Mouse (Mus musculus): Measurements from ENCODE around the gene Zfp874a. TPM values are rescaled to one million over a fixed set of nuclear protein-coding genes. Genes with fewer than 3 reads are reported as not detected.
"Not testable (repeated sequence)": the region's sequence is repeated elsewhere in the genome, so short reads cannot be mapped to it uniquely, and the experiment has no call there.

Gene Zfp874a
- polyA plus RNA-seq, 1 experiment = 3.6 TPM

DNA sequence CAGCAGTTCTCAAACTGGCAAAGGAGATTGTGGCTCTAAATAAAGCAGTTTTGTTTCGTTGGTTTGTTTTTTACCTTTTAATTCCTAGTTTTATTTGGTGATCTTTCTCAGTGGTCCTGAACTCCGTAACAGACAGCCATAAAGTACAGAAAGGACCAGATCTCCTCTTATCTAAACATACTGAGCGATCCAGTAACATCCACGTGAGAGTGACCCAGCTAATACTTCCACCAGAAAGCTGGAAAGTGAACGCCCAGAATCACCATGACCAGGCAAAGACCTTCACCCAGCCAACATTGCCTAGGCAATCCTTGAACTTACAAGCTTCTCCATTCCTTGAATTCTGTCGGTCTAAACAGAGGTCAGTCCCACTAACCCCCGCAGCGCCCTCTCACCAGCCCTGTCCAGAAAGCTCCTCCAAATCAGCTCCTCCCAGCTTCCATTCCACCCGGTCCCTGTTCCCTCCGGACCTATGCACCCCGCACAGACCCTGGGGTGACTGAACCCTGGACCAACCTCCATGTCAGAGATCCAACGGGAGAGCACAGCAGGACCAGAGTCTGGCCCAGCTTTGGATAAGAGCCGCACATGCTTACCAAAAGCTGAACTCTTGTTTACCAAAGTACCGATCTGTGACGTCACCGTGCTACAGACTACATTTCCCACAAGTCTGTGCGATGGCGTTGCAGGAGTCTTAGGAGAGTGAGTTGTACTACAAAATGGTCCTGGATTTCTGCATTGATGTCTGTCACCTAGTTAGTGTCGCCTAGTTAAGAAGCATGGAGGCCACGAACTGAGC, 32.4 kb upstream of the Zfp874a start, which contains the start of gene Zfp874b:
Gene Zfp874b, minus strand, starts transcription at position 634 of the 799 bp plus-strand sequence.
- no peaks in the 10 kb centered on the region for H3K4me1 ChIP-seq (replicated peaks; ENCODE audit: control insufficient read depth, insufficient read depth, low read length)
- WGBS = 1% methylated on average over 20 of the region's 20 CpGs
- no peak for TF ChIP-seq CTCF (IDR thresholded peaks at IDR 0.05; ENCODE audit: borderline replicate concordance, control insufficient read depth, extremely low read depth, insufficient read depth, low read length, poor library complexity)
- no peak for TF ChIP-seq POLR2A (IDR thresholded peaks at IDR 0.05; ENCODE audit: control insufficient read depth, extremely low read depth, insufficient read depth, low read length, poor library complexity)
- 0 out of 2 replicates have a peak, but pooled peaks cover 4% of the 10 kb centered on the region for H3K36me3 ChIP-seq (ENCODE audit: control insufficient read depth, insufficient read depth, low read length)
- H3K27me3 ChIP-seq (ENCODE audit: control insufficient read depth, insufficient read depth, low read length) = no peaks in the 10 kb centered on the region
- H3K4me3 ChIP-seq (ENCODE audit: control insufficient read depth, insufficient read depth, low read length) = peak within 1 kb of the TSS; percentile 92
- peak; percentile 88 for DNase-seq
- peak within 1 kb of the TSS; percentile 30; the same call in 1 of the 2 replicates for H3K27ac ChIP-seq (ENCODE audit: control insufficient read depth, insufficient read depth, low read length)

DNA sequence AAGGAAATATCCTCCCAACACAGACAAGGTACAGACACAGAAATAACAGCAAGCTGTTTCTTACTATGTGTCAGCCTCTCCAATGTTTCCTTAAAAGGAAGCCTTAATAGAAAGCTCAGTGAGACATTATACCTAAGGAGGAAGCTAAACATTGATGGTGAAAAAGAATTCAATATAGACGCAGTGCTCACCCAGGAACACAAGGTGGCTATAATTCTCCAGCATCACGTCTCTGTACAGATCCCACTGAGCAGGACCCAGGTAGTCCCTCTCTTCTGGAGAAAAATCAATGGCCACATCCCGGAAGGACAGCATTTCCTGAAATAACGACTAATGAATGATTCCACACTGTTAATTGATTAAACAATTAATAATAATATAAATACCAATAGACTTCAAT, 30.1 kb upstream of the Zfp874a start:
- H3K36me3 ChIP-seq (ENCODE audit: control insufficient read depth, insufficient read depth, low read length) = 0 out of 2 replicates have a peak, but pooled peaks cover 4% of the 10 kb centered on the region
- TF ChIP-seq CTCF (IDR thresholded peaks at IDR 0.05; ENCODE audit: borderline replicate concordance, control insufficient read depth, extremely low read depth, insufficient read depth, low read length, poor library complexity) (no peak), POLR2A (IDR thresholded peaks at IDR 0.05; ENCODE audit: control insufficient read depth, extremely low read depth, insufficient read depth, low read length, poor library complexity) (no peak)
- 76% methylated on average over 4 of the region's 4 CpGs for WGBS
- no peaks in the 10 kb centered on the region for H3K4me1 ChIP-seq (replicated peaks; ENCODE audit: control insufficient read depth, insufficient read depth, low read length)
- H3K27ac ChIP-seq (ENCODE audit: control insufficient read depth, insufficient read depth, low read length) = no peak overlapping the region
- no peak overlapping the region for H3K4me3 ChIP-seq (ENCODE audit: control insufficient read depth, insufficient read depth, low read length)
- no peak for DNase-seq
- H3K27me3 ChIP-seq (ENCODE audit: control insufficient read depth, insufficient read depth, low read length) = no peaks in the 10 kb centered on the region

GRCm38 (mm10) chr13:67469274-67469673, 17.9 kb upstream of the Zfp874a start:
- 91% methylated on average over 3 of the region's 3 CpGs for WGBS
- DNase-seq = no peak
- Histone ChIP-seq H3K27ac (ENCODE audit: control insufficient read depth, insufficient read depth, low read length) (no peak overlapping the region), H3K4me3 (ENCODE audit: control insufficient read depth, insufficient read depth, low read length) (no peak overlapping the region), H3K4me1 (replicated peaks; ENCODE audit: control insufficient read depth, insufficient read depth, low read length) (no peaks in the 10 kb centered on the region), H3K27me3 (ENCODE audit: control insufficient read depth, insufficient read depth, low read length) (no peaks in the 10 kb centered on the region), H3K36me3 (ENCODE audit: control insufficient read depth, insufficient read depth, low read length) (peaks cover 10% of the 10 kb centered on the region)
- no peak for TF ChIP-seq CTCF (IDR thresholded peaks at IDR 0.05; ENCODE audit: borderline replicate concordance, control insufficient read depth, extremely low read depth, insufficient read depth, low read length, poor library complexity)
- no peak for TF ChIP-seq POLR2A (IDR thresholded peaks at IDR 0.05; ENCODE audit: control insufficient read depth, extremely low read depth, insufficient read depth, low read length, poor library complexity)

GRCm38 (mm10) chr13:67463506-67464185, 12.2 kb upstream of the Zfp874a start:
- not testable (repeated sequence) for H3K27ac ChIP-seq (ENCODE audit: control insufficient read depth, insufficient read depth, low read length); DNase-seq; H3K27me3 ChIP-seq (ENCODE audit: control insufficient read depth, insufficient read depth, low read length); H3K36me3 ChIP-seq (ENCODE audit: control insufficient read depth, insufficient read depth, low read length); H3K4me3 ChIP-seq (ENCODE audit: control insufficient read depth, insufficient read depth, low read length); H3K4me1 ChIP-seq (replicated peaks; ENCODE audit: control insufficient read depth, insufficient read depth, low read length)
- WGBS = 20% methylated on average over 3 of the region's 5 CpGs

GRCm38 (mm10) chr13:67452021-67452309, 541 bp upstream of the Zfp874a start:
- Histone ChIP-seq H3K36me3 (ENCODE audit: control insufficient read depth, insufficient read depth, low read length) (peaks cover 11% of the 10 kb centered on the region), H3K27me3 (ENCODE audit: control insufficient read depth, insufficient read depth, low read length) (no peaks in the 10 kb centered on the region), H3K4me1 (replicated peaks; ENCODE audit: control insufficient read depth, insufficient read depth, low read length) (peaks cover 8% of the 10 kb centered on the region), H3K4me3 (ENCODE audit: control insufficient read depth, insufficient read depth, low read length) (no peak overlapping the region), H3K27ac (ENCODE audit: control insufficient read depth, insufficient read depth, low read length) (no peak overlapping the region)
- 30% methylated on average over 3 of the region's 3 CpGs for WGBS
- TF ChIP-seq CTCF (IDR thresholded peaks at IDR 0.05; ENCODE audit: borderline replicate concordance, control insufficient read depth, extremely low read depth, insufficient read depth, low read length, poor library complexity) (no peak), POLR2A (IDR thresholded peaks at IDR 0.05; ENCODE audit: control insufficient read depth, extremely low read depth, insufficient read depth, low read length, poor library complexity) (no peak)
- DNase-seq = no peak

- not testable (repeated sequence) for H3K4me1 ChIP-seq (replicated peaks; ENCODE audit: control insufficient read depth, insufficient read depth, low read length); H3K4me3 ChIP-seq (ENCODE audit: control insufficient read depth, insufficient read depth, low read length); H3K27me3 ChIP-seq (ENCODE audit: control insufficient read depth, insufficient read depth, low read length); DNase-seq; H3K27ac ChIP-seq (ENCODE audit: control insufficient read depth, insufficient read depth, low read length); H3K36me3 ChIP-seq (ENCODE audit: control insufficient read depth, insufficient read depth, low read length)
- 100% methylated on average over 1 of the region's 3 CpGs for WGBS
Measured at GRCm38 (mm10) chr13:67437095-67437494, 14.3 kb downstream of the Zfp874a start.

DNA sequence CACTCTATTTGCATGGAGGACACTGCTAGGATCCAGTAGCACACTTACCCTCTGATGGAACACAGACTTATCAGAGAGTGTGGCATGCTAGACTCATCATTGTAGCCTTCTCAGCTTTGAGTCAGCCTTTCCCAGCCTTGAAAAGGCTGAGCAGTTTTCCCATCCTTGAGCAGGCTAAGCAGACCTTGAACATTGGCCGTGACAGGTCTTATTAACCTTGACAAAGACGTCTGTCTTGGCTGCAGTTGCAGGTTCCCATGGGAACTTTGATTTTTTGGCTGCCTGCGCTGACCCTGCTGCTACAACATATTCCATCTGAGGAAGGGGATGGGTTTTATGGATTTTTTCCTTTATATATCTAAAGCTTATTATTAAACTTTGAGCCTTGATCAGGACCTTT, 23.3 kb downstream of the Zfp874a start:
- H3K27me3 ChIP-seq (ENCODE audit: control insufficient read depth, insufficient read depth, low read length) = no peaks in the 10 kb centered on the region
- DNase-seq = no peak
- no peaks in the 10 kb centered on the region for H3K36me3 ChIP-seq (ENCODE audit: control insufficient read depth, insufficient read depth, low read length)
- TF ChIP-seq CTCF (IDR thresholded peaks at IDR 0.05; ENCODE audit: borderline replicate concordance, control insufficient read depth, extremely low read depth, insufficient read depth, low read length, poor library complexity) = no peak
- no peak for TF ChIP-seq POLR2A (IDR thresholded peaks at IDR 0.05; ENCODE audit: control insufficient read depth, extremely low read depth, insufficient read depth, low read length, poor library complexity)
- no peak overlapping the region for H3K27ac ChIP-seq (ENCODE audit: control insufficient read depth, insufficient read depth, low read length)
- WGBS = 87% methylated on average over 3 of the region's 3 CpGs
- no peaks in the 10 kb centered on the region for H3K4me1 ChIP-seq (replicated peaks; ENCODE audit: control insufficient read depth, insufficient read depth, low read length)
- H3K4me3 ChIP-seq (ENCODE audit: control insufficient read depth, insufficient read depth, low read length) = no peak overlapping the region

DNA sequence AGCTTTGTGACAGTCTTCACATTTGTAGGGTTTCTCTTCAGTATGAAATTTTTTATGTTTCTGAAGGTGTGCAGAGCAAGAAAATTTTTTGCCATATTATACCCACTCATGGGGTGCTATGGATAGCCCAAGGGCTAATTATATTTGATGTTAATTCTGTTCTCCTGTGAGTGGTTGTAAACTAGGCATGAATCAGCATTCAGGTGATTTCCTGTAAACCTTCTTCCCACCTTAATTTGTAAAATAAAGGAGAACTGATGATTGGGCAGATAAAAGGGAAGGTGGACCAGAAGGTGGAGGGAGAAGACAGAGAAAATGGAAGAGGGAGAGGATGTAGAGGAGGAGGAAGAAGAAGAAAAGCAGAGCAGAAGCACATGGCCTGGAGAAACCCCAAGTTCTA, 25.7 kb downstream of the Zfp874a start:
- H3K27ac ChIP-seq (ENCODE audit: control insufficient read depth, insufficient read depth, low read length); H3K4me1 ChIP-seq (replicated peaks; ENCODE audit: control insufficient read depth, insufficient read depth, low read length); DNase-seq; H3K36me3 ChIP-seq (ENCODE audit: control insufficient read depth, insufficient read depth, low read length); H3K27me3 ChIP-seq (ENCODE audit: control insufficient read depth, insufficient read depth, low read length); H3K4me3 ChIP-seq (ENCODE audit: control insufficient read depth, insufficient read depth, low read length): not testable (repeated sequence)

GRCm38 (mm10) chr13:67422532-67422931, 28.9 kb downstream of the Zfp874a start:
- WGBS = 93% methylated on average over 2 of the region's 2 CpGs
- not testable (repeated sequence) for H3K27me3 ChIP-seq (ENCODE audit: control insufficient read depth, insufficient read depth, low read length)

More at GRCm38 (mm10) chr13:67422532-67422931, 28.9 kb downstream of the Zfp874a start:
- H3K27ac ChIP-seq (ENCODE audit: control insufficient read depth, insufficient read depth, low read length); DNase-seq; H3K4me1 ChIP-seq (replicated peaks; ENCODE audit: control insufficient read depth, insufficient read depth, low read length); H3K36me3 ChIP-seq (ENCODE audit: control insufficient read depth, insufficient read depth, low read length); H3K4me3 ChIP-seq (ENCODE audit: control insufficient read depth, insufficient read depth, low read length): not testable (repeated sequence)

Measured in thymus, adult 2 months (tissue).